Mouse (Mus musculus): ENCODE data around the gene Krtdap. TPM values are rescaled to one million over a fixed set of nuclear protein-coding genes. Genes with fewer than 3 reads are reported as not detected.
"Not testable (repeated sequence)": the region's sequence is repeated elsewhere in the genome, so short reads cannot be mapped to it uniquely, and the experiment has no call there.

Gene Krtdap
- not detected in 2 replicates for polyA plus RNA-seq (2012; rRNA removed)
- not detected in 2 replicates for polyA plus RNA-seq (2014; fragmentation: Nextera tagmentation; extraction: Ambion mirVana)

DNA sequence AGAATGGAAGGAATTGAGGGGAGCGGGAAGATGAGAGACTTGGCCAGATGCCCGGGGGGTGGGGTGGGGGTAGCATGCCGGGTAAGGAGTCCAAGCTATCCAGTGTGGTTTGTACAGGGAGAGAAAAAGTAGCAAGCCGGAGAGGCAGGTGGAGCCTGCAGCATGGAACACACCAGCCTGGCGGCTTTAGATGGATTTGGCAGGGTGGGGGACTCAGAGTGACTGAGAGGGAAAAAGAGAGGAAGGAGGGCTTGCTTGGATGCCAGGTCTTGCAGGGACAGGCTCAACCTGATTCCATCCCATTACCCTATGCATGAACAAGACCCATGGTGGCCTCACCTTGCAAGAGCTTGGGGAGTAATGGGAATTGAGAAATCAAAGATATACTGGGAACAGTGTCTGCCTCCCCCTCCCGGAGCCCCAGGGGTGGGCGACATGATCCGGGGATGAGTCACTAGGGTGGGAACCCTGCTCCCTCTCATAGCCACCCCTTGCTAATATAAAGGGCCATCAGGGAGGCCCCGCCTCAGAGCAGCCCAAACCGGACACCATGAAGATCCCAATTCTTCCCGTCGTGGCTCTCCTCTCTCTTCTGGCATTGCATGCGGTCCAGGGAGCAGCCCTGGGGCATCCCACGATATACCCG, at the start of gene Krtdap:
TSS of gene Krtdap (plus strand) at position 520 of the 646 bp plus-strand sequence.
- TF ChIP-seq CTCF (IDR thresholded peaks at IDR 0.05; ENCODE audit: low read depth) (no peak), EP300 (IDR thresholded peaks at IDR 0.05; ENCODE audit: low read depth) (no peak)
- no peaks in the 10 kb centered on the region for H3K36me3 ChIP-seq (replicated peaks; ENCODE audit: control insufficient read depth, insufficient read depth, low read depth)
- WGBS (ENCODE audit: insufficient replicate concordance), result 45% methylated on average over 15 of the region's 15 CpGs

DNA sequence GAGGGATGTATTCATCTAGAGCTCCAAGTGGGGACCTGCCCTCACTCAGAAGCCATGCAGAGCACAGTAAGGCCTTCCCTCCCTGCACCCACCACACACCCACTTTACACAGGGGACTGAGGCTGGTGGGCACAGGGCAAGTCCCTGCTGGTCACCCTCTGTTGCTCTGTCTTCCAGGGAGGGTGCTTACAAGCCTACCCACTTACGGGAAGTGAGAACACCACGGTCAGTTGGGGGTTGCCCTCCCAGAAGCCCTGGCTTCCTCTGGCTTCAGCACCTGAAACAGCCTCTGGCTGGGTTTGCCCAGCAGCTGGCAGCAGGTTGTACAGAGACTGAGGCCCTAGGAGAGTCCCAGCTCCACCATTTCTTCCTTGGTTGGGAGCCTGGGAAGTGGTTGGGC, 45.1 kb upstream of the Krtdap start:
- not testable (repeated sequence) for H3K27ac ChIP-seq; H3K4me1 ChIP-seq (replicated peaks; ENCODE audit: control insufficient read depth in 2 of 2, insufficient read depth in 2 of 2, low read length in 1 of 2); H3K9ac ChIP-seq (replicated peaks); H3K27me3 ChIP-seq (ENCODE audit: control insufficient read depth, insufficient read depth, low read length); DNase-seq (ENCODE audit: low read depth in 3 of 3, low spot score in 3 of 3); H3K4me2 ChIP-seq (ENCODE audit: low read depth); H3K9me3 ChIP-seq (ENCODE audit: control insufficient read depth, low read length); H3K4me3 ChIP-seq (ENCODE audit: insufficient read depth in 1 of 2, low read depth in 2 of 2, low read length in 2 of 2); H3K36me3 ChIP-seq (replicated peaks; ENCODE audit: control insufficient read depth, insufficient read depth, low read depth); ATAC-seq (ENCODE audit: insufficient read depth)
- WGBS (ENCODE audit: insufficient replicate concordance), result 48% methylated on average over 2 of the region's 2 CpGs

More for the DNA sequence above, at the start of gene Krtdap:
- Histone ChIP-seq H3K27ac (no peak within 1 kb of the TSS), H3K9ac (replicated peaks) (no peak within 1 kb of the TSS), H3K27me3 (ENCODE audit: control insufficient read depth, insufficient read depth, low read length) (no peaks in the 10 kb centered on the region), H3K4me3 (ENCODE audit: insufficient read depth in 1 of 2, low read depth in 2 of 2, low read length in 2 of 2) (no peak within 1 kb of the TSS), H3K9me3 (ENCODE audit: control insufficient read depth, low read length) (no peaks in the 10 kb centered on the region), H3K4me2 (ENCODE audit: low read depth) (no peak within 1 kb of the TSS), H3K4me1 (replicated peaks; ENCODE audit: control insufficient read depth in 2 of 2, insufficient read depth in 2 of 2, low read length in 1 of 2) (no peaks in the 10 kb centered on the region)
- no peak for DNase-seq (ENCODE audit: low read depth in 3 of 3, low spot score in 3 of 3)
- ATAC-seq (ENCODE audit: insufficient read depth), result no peak

DNA sequence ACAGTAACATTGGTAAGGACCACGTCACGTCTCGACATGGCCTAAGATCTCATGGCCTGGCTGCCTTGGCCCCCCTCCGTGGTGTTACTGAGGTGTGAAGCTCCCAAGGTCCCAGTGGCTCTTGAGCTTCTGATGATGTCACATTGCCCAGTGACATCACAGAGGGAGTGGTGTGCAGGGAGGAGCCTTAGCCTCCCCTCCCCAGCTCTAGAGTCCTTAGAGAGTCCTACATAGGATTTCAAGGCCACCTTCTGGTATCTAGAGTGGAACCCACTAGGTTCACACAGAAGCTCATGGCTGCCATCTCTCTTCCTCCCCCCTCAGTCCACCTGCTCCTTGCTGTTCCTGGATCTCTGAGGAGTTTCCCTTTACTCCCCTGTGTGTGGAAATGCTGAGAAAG, 44.1 kb upstream of the Krtdap start, which contains the start of gene Gapdhs:
TSS of gene Gapdhs (minus strand) at position 65 of the 400 bp plus-strand sequence.
- H3K9ac ChIP-seq (replicated peaks); H3K4me1 ChIP-seq (replicated peaks; ENCODE audit: control insufficient read depth in 2 of 2, insufficient read depth in 2 of 2, low read length in 1 of 2); DNase-seq (ENCODE audit: low read depth in 3 of 3, low spot score in 3 of 3); H3K9me3 ChIP-seq (ENCODE audit: control insufficient read depth, low read length); H3K4me3 ChIP-seq (ENCODE audit: insufficient read depth in 1 of 2, low read depth in 2 of 2, low read length in 2 of 2); H3K4me2 ChIP-seq (ENCODE audit: low read depth); H3K27me3 ChIP-seq (ENCODE audit: control insufficient read depth, insufficient read depth, low read length); H3K27ac ChIP-seq; H3K36me3 ChIP-seq (replicated peaks; ENCODE audit: control insufficient read depth, insufficient read depth, low read depth): not testable (repeated sequence)
- peak; percentile 15; the same call in 1 of the 2 replicates for ATAC-seq (ENCODE audit: insufficient read depth)
- 65% methylated on average over 2 of the region's 4 CpGs for WGBS (ENCODE audit: insufficient replicate concordance)

GRCm38 (mm10) chr7:30744022-30744598, 43.6 kb upstream of the Krtdap start:
- H3K27me3 ChIP-seq (ENCODE audit: control insufficient read depth, insufficient read depth, low read length), result no peaks in the 10 kb centered on the region
- H3K27ac ChIP-seq, result no peak overlapping the region
- H3K4me2 ChIP-seq (ENCODE audit: low read depth), result no peak overlapping the region
- no peaks in the 10 kb centered on the region for H3K9me3 ChIP-seq (ENCODE audit: control insufficient read depth, low read length)
- 32% methylated on average over 4 of the region's 4 CpGs for WGBS (ENCODE audit: insufficient replicate concordance)
- ATAC-seq (ENCODE audit: insufficient read depth) (no peak), DNase-seq (ENCODE audit: low read depth in 3 of 3, low spot score in 3 of 3) (no peak)
- H3K4me1 ChIP-seq (replicated peaks; ENCODE audit: control insufficient read depth in 2 of 2, insufficient read depth in 2 of 2, low read length in 1 of 2), result no peaks in the 10 kb centered on the region; a peak in 1 of 4 replicates
- H3K4me3 ChIP-seq (ENCODE audit: insufficient read depth in 1 of 2, low read depth in 2 of 2, low read length in 2 of 2), result no peak overlapping the region
- no peak overlapping the region for H3K9ac ChIP-seq (replicated peaks)
- H3K36me3 ChIP-seq (replicated peaks; ENCODE audit: control insufficient read depth, insufficient read depth, low read depth), result no peaks in the 10 kb centered on the region
- TF ChIP-seq CTCF (IDR thresholded peaks at IDR 0.05; ENCODE audit: low read depth) (no peak), EP300 (IDR thresholded peaks at IDR 0.05; ENCODE audit: low read depth) (no peak)

GRCm38 (mm10) chr7:30747525-30748204, 40.0 kb upstream of the Krtdap start:
- H3K27me3 ChIP-seq (ENCODE audit: control insufficient read depth, insufficient read depth, low read length), result no peaks in the 10 kb centered on the region
- H3K36me3 ChIP-seq (replicated peaks; ENCODE audit: control insufficient read depth, insufficient read depth, low read depth), result no peaks in the 10 kb centered on the region
- no peaks in the 10 kb centered on the region; a peak in 1 of 4 replicates for H3K4me1 ChIP-seq (replicated peaks; ENCODE audit: control insufficient read depth in 2 of 2, insufficient read depth in 2 of 2, low read length in 1 of 2)
- no peak for ATAC-seq (ENCODE audit: insufficient read depth)
- no peak overlapping the region for H3K9ac ChIP-seq (replicated peaks)
- TF ChIP-seq EP300 (IDR thresholded peaks at IDR 0.05; ENCODE audit: low read depth) (no peak), CTCF (IDR thresholded peaks at IDR 0.05; ENCODE audit: low read depth) (peak; percentile 52)
- no peak for DNase-seq (ENCODE audit: low read depth in 3 of 3, low spot score in 3 of 3)
- no peak overlapping the region for H3K27ac ChIP-seq
- WGBS (ENCODE audit: insufficient replicate concordance), result 71% methylated on average over 7 of the region's 7 CpGs
- no peak overlapping the region for H3K4me2 ChIP-seq (ENCODE audit: low read depth)
- H3K9me3 ChIP-seq (ENCODE audit: control insufficient read depth, low read length), result no peaks in the 10 kb centered on the region
- H3K4me3 ChIP-seq (ENCODE audit: insufficient read depth in 1 of 2, low read depth in 2 of 2, low read length in 2 of 2), result no peak overlapping the region

All from liver, embryonic 14.5 days (tissue).